Mouse (Mus musculus) lung, postnatal 0 days (tissue): ENCODE data around the gene Lrmda. TPM values are rescaled to one million over a fixed set of nuclear protein-coding genes. Genes with fewer than 3 reads are reported as not detected.
"Not testable (repeated sequence)": the region's sequence is repeated elsewhere in the genome, so short reads cannot be mapped to it uniquely, and the experiment has no call there.

Experiments
- ATAC-seq: fragments of 200-750 bp; cut with Nextera tagmentation; 2 replicates; pipeline ENCODE4 v1.8.0; 2017; ENCODE audit warnings: moderate library complexity
- DNase-seq: peaks from one replicate; pipeline ENCODE4 v3.0.0-alpha.2; 2016; ENCODE audit warnings: low spot score
- H3K27ac ChIP-seq: fragments of 300-500 bp; sonication (generic); 2 replicates; pipeline ENCODE4 v1.5.1; 2014; ENCODE audit warnings: antibody characterized with exemption, mild to moderate bottlenecking, low read length, mixed read lengths
- H3K27me3 ChIP-seq: fragments of 300-500 bp; sonication (generic); replicated peaks from 2 replicates; pipeline ENCODE4 v1.6.1; 2014; ENCODE audit warnings: low read length, mixed read lengths; ENCODE audit not compliant: insufficient read depth
- H3K36me3 ChIP-seq: fragments of 300-500 bp; sonication (generic); 2 replicates; pipeline ENCODE4 v1.6.1; 2014; ENCODE audit warnings: low read length, mixed read lengths; ENCODE audit not compliant: insufficient read depth
- H3K4me1 ChIP-seq: fragments of 300-500 bp; sonication (generic); 2 replicates; pipeline ENCODE4 v1.6.1; 2014; ENCODE audit warnings: antibody characterized with exemption, low read depth, low read length, mixed read lengths; ENCODE audit not compliant: insufficient read depth
- H3K4me2 ChIP-seq: fragments of 300-500 bp; sonication (generic); replicated peaks from 2 replicates; pipeline ENCODE4 v1.6.1; 2014; ENCODE audit warnings: low read depth, mild to moderate bottlenecking, low read length, moderate library complexity, mixed read lengths
- H3K4me3 ChIP-seq: fragments of 300-500 bp; sonication (generic); 2 replicates; pipeline ENCODE4 v1.5.1; 2014; ENCODE audit warnings: low read depth, low read length
- H3K9ac ChIP-seq: fragments of 300-500 bp; sonication (generic); replicated peaks from 2 replicates; pipeline ENCODE4 v1.6.1; 2014; ENCODE audit warnings: low read depth, mild to moderate bottlenecking
- H3K9me3 ChIP-seq: fragments of 300-500 bp; sonication (generic); 2 replicates; pipeline ENCODE4 v1.6.1; 2016; ENCODE audit warnings: low read length, mixed read lengths
- CTCF ChIP-seq: IDR thresholded peaks from 2 replicates; pipeline ENCODE4 v1.5.1; 2016; ENCODE audit warnings: antibody characterized with exemption, mild to moderate bottlenecking
- EP300 ChIP-seq: IDR thresholded peaks from 2 replicates; pipeline ENCODE4 v1.6.1; 2016; ENCODE audit warnings: antibody characterized with exemption, mild to moderate bottlenecking, control low read depth
- WGBS: fragments of 180-500 bp; shearing (Covaris S2); extraction: QIAGEN DNeasy Blood & Tissue Kit; methylation state at CpG from one replicate; pipeline ENCODE4 v1.1.7; 2014; 5-methylcytosine and 5-hydroxymethylcytosine counted together
- polyA plus RNA-seq: library from polyadenylated mRNA; unstranded; fragments of >200 nt; fragmentation: Nextera tagmentation; extraction: Ambion mirVana; gene quantifications from 2 replicates; pipeline ENCODE4 v1.2.1, GENCODE M21; 2015

The Lrmda gene
- polyA plus RNA-seq, 1 experiment from 2014 or later = 0.86 TPM

GRCm38 (mm10) chr14:22800871-22801636 lies 781.5 kb downstream of the Lrmda start:
- H3K36me3 ChIP-seq = no peaks in the 10 kb centered on the region
- no peaks in the 10 kb centered on the region for H3K27me3 ChIP-seq
- peaks cover 6% of the 10 kb centered on the region; the same call in 1 of the 2 replicates for H3K4me1 ChIP-seq
- ATAC-seq = peak; percentile 49
- no peak for DNase-seq
- 68% methylated on average over 13 of the region's 13 CpGs for WGBS
- H3K4me3 ChIP-seq = no peak overlapping the region
- H3K9ac ChIP-seq = no peak overlapping the region
- TF ChIP-seq CTCF = no peak
- TF ChIP-seq EP300 = no peak
- H3K27ac ChIP-seq = no peak overlapping the region
- H3K9me3 ChIP-seq = no peaks in the 10 kb centered on the region
- no peak overlapping the region for H3K4me2 ChIP-seq

GRCm38 (mm10) chr14:22801714-22802113 lies 782.2 kb downstream of the Lrmda start:
- H3K27ac ChIP-seq, H3K9me3 ChIP-seq, H3K36me3 ChIP-seq, H3K4me1 ChIP-seq, H3K4me2 ChIP-seq, ATAC-seq, H3K4me3 ChIP-seq, H3K27me3 ChIP-seq, DNase-seq, H3K9ac ChIP-seq: not testable (repeated sequence)
- WGBS = 84% methylated on average over 4 of the region's 4 CpGs

GRCm38 (mm10) chr14:22807324-22807723 lies 787.8 kb downstream of the Lrmda start:
- Histone ChIP-seq H3K36me3 (no peaks in the 10 kb centered on the region), H3K9ac (no peak overlapping the region), H3K27ac (no peak overlapping the region), H3K4me2 (no peak overlapping the region), H3K27me3 (no peaks in the 10 kb centered on the region), H3K4me1 (peaks cover 12% of the 10 kb centered on the region; the same call in 1 of the 2 replicates), H3K9me3 (no peaks in the 10 kb centered on the region), H3K4me3 (no peak overlapping the region)
- no peak; the same call in 1 of the 2 replicates for ATAC-seq
- TF ChIP-seq EP300 (peak; percentile 54; the same call in 1 of the 2 replicates), CTCF (no peak)
- no peak for DNase-seq
- WGBS = 0% methylated on average over 3 of the region's 3 CpGs

- Histone ChIP-seq H3K9me3 (no peaks in the 10 kb centered on the region), H3K9ac (no peak overlapping the region), H3K4me1 (peaks cover 12% of the 10 kb centered on the region; the same call in 1 of the 2 replicates), H3K4me2 (peak overlapping the region; percentile 48), H3K36me3 (no peaks in the 10 kb centered on the region), H3K4me3 (no peak overlapping the region), H3K27ac (no peak overlapping the region), H3K27me3 (no peaks in the 10 kb centered on the region)
- DNase-seq (peak; percentile 87), ATAC-seq (peak; percentile 88)
- TF ChIP-seq EP300 = no peak
- peak; percentile 88 for TF ChIP-seq CTCF
- 3% methylated on average over 20 of the region's 20 CpGs for WGBS
Observed at GRCm38 (mm10) chr14:22807726-22808594, 788.4 kb downstream of the Lrmda start.

GRCm38 (mm10) chr14:22808595-22809166 lies 789.2 kb downstream of the Lrmda start:
- 0 out of 2 replicates have a peak overlapping the region, but pooled peaks have one; percentile 48 for H3K4me2 ChIP-seq
- no peaks in the 10 kb centered on the region for H3K27me3 ChIP-seq
- no peak overlapping the region for H3K27ac ChIP-seq
- DNase-seq (no peak), ATAC-seq (peak; percentile 19; the same call in 1 of the 2 replicates)
- 40% methylated on average over 5 of the region's 5 CpGs for WGBS
- H3K9ac ChIP-seq = no peak overlapping the region
- no peaks in the 10 kb centered on the region for H3K9me3 ChIP-seq
- TF ChIP-seq CTCF (no peak), EP300 (no peak)
- no peaks in the 10 kb centered on the region for H3K36me3 ChIP-seq
- peaks cover 12% of the 10 kb centered on the region; the same call in 1 of the 2 replicates for H3K4me1 ChIP-seq
- no peak overlapping the region for H3K4me3 ChIP-seq

GRCm38 (mm10) chr14:22809229-22809628 lies 789.7 kb downstream of the Lrmda start:
- DNase-seq (no peak), ATAC-seq (no peak; the same call in 1 of the 2 replicates)
- Histone ChIP-seq H3K9ac (no peak overlapping the region), H3K9me3 (no peaks in the 10 kb centered on the region), H3K27ac (no peak overlapping the region), H3K4me2 (no peak overlapping the region), H3K36me3 (no peaks in the 10 kb centered on the region), H3K4me3 (no peak overlapping the region), H3K27me3 (no peaks in the 10 kb centered on the region), H3K4me1 (peaks cover 12% of the 10 kb centered on the region; the same call in 1 of the 2 replicates)
- WGBS = 52% methylated on average over 3 of the region's 3 CpGs
- TF ChIP-seq EP300 (peak; percentile 63), CTCF (no peak)
